Mouse (Mus musculus) liver, adult 2 months (tissue): Measurements from ENCODE around the gene Arfip1.

ENCODE experiments used
- CTCF ChIP-seq: fragments of 200-500 bp; IDR thresholded peaks from 2 replicates; pipeline ENCODE4 v1.5.1; 2011; ENCODE audit warnings: low read depth, low read length, control low read depth
- POLR2A ChIP-seq: fragments of 200-500 bp; IDR thresholded peaks from 2 replicates; pipeline ENCODE4 v1.6.1; 2011; ENCODE audit warnings: low read length, control low read depth; ENCODE audit not compliant: insufficient read depth; ENCODE audit errors: extremely low read depth

GRCm38 (mm10) chr3:84595677-84596234 is 13.3 kb upstream of the Arfip1 start:
- TF ChIP-seq POLR2A, result no peak
- no peak for TF ChIP-seq CTCF
